Mouse (Mus musculus): ENCODE measurements around the gene Sema6d.

Gene Sema6d

GRCm38 (mm10) chr2:124404631-124405562, 315.1 kb downstream of the Sema6d start:
- no peak for DNase-seq

GRCm38 (mm10) chr2:124408956-124409355, 319.2 kb downstream of the Sema6d start:
- DNase-seq: no peak

DNA sequence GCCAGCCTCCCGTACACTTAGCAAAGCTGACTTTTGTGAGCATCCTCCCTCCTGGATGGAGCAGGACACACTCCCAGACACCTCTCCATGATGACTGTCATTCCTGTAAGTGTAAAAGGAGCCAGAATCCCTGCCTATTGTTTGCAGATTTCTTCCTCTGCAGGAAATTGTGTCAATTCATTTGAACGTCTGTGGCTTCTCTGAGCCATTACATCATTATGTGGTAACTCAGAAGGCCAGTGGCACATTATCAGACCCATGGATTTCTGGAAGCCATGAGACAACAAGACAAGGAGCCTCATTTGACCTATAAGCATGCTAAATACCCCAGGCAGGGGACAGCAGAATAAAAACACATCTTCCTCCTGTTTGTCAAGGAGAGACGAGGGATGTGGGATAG, 327.0 kb downstream of the Sema6d start:
- no peak for DNase-seq

- DNase-seq: no peak
These were observed 328.6 kb downstream of the Sema6d start for GRCm38 (mm10) chr2:124418319-124418718.

DNA sequence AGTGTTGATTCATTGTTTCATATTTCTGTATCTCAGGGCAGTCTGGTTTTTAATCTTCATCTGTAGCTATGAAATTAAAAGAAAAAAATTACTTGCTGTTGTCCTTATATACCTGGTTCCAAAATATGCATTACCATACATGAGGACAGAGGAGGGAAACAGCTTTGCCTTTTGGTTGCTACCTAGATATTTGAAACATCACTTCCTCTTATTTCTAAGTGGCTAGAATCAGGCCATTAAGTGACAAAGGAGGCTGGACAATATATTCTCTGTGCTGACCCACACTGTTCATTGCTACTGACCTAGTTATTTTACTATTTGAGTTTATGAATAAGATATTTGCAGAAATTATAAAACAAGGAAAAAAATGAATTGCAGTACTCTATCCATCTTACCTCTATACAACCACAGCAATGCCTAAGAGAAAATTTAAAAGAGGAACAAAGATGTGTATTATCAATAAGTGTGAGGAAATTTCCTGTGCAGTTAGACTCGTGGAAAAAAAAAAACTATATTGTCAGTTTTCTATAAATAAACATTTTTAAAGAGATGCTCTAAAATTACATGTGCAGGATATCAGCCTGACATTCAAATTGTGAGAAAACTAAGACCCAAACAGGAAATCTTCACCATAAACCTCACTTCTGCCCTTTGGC, 330.5 kb downstream of the Sema6d start:
- DNase-seq: no peak

DNA sequence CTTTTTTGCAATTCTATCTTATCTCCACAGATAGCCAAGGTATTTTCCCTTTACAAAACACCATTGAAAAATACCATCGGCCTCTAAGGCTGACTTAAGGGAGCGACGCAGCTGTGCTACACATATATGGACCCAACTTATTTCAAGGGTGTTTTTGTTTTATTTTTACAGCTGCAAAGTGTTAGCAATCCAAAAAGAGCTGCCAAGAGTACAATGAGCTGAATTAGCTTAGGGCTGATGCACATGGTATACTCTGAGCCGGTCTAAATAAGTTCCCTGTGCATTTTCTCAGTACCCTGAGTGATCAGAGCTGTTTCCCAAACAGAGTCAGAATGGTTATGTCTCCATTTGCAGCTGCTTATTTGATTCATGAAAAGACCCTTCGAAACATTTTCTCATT, 340.0 kb downstream of the Sema6d start:
- DNase-seq: no peak

DNA sequence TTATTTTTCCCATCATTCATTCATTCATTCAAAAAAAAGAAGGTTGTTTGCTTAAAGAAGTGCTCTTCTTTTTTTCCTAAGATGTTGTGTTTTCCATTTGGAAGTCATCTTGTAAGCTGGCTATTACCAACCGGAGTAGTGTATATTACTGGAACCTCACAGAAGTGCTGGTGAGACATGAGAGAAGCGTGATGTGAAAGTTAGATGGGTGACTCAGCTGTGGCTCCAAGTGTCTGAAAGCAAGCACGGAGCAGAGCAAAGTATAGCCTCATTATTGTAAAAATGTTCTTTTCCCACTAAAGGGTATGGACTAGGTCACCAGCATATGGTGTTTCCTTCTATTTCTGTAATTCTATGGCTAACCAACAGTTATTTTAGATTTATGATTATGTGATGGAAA, 340.9 kb downstream of the Sema6d start:
- DNase-seq: no peak

DNA sequence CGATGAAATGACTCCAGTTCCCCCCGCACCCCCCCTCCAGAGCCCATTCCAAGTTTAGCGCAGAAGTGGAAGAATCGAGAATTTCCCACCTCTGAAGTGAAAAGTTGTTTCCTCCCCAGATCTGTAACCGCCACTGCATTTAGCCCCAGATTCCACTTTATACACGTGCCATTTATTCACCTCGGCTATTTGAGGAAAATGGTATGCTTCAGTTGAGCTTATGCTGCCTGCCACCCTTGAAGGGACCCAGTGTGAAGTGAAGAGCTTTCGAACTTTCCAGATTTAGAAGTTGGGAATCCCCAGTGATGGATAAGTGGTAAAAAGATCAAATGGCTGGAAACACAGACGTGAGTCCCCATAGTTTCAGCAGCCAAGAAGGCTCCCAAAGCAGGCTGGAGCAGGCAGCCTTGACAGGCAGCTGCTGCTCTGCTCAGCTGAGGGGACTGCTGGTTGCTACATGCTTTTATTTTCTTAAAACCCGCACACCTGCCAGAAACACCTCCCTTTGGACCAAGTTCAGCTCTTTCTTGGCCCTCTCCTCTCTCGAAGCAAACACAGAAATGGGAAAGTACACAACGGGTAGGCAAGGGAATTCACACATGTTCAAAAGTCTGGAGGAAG, 345.7 kb downstream of the Sema6d start:
- DNase-seq: no peak

- DNase-seq: no peak
These were observed 346.9 kb downstream of the Sema6d start for GRCm38 (mm10) chr2:124436704-124437103.

- no peak for DNase-seq
These were observed 354.4 kb downstream of the Sema6d start for GRCm38 (mm10) chr2:124444199-124444598.

DNA sequence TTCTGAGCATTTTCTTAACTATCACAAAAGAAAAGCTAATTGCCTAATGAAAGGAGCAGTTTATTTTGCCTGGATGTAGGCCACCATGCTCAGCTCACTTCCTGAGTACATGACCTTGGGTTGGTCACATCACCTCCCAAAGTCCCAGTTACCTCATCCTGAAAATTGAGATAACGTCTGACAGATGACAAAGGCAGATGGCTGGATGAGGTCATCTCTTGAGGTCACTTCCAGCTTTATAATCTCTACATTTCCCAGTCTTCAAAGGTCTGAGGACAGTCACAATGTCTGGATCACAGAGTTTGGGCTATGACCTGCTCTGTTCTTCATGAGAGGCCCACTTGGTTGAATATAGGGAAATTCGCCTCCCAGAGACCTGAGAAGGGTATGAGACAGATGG, 366.1 kb downstream of the Sema6d start:
- no peak for DNase-seq

GRCm38 (mm10) chr2:124456999-124457398, 367.2 kb downstream of the Sema6d start:
- no peak for DNase-seq

DNA sequence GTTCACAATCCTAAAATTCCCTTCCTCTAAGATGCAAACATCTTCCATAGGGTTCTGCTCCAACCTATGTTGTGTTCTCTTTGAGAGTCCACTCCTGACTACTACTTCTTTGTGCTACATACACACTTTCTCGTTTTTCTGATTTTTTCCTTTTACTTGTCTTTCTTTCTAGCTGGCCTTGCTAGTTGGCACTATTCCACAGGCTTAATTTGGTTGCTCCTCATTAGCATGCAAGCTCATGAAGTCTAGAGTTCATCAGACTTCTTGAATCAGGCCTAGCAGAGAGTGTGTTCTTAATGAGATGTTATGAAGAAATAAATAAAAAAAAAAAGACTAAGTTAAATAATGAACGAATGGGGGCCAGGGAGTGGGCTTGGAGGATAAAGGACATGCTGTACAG, 368.3 kb downstream of the Sema6d start:
- no peak for DNase-seq

- DNase-seq: no peak
These were observed 371.2 kb downstream of the Sema6d start for GRCm38 (mm10) chr2:124460956-124461355.

- DNase-seq: no peak
These were observed 371.6 kb downstream of the Sema6d start for GRCm38 (mm10) chr2:124461378-124461851.

DNA sequence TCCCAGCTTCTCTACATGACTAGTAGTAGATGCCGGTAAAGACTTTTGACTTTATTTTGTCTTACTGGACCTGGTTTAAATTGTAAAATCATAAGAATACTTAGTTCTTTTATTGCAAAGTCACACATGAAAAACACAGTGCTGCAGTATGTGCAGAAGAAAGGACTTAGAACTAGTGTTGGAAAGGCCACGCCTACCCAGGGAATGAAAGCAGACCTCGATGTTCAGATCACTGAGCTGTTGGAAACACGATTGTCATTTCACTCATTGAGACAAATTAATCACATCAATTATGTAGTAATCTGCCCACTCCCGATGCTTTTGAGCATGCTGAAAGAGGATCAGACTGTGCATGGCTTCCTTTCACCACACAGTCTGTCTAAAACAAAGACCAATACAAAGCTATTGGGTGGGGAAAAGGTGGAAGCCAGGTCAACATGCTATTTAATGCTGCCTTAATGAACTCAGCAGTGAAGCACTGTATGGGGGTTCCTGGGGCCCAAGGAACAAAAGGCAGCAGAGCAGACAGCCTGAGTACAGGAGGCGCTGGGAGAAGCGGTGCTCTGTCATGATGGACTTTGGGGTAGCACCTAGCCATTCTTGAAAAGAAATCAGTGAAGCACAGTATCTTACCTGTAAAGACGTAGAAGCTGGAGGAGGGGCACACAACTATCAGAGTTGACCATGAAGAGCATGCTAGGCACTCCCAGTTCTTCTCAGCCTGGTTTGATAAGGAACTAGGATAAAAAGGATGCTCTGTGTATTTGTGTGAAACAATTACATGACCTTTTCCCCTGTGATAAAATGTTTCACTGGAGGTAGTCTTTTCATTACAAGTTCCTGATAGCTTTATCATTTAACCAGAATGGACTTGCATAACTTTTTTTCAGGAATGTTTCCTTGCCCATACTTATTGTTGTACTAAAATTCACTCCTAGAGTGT, 375.5 kb downstream of the Sema6d start:
- DNase-seq: no peak

DNA sequence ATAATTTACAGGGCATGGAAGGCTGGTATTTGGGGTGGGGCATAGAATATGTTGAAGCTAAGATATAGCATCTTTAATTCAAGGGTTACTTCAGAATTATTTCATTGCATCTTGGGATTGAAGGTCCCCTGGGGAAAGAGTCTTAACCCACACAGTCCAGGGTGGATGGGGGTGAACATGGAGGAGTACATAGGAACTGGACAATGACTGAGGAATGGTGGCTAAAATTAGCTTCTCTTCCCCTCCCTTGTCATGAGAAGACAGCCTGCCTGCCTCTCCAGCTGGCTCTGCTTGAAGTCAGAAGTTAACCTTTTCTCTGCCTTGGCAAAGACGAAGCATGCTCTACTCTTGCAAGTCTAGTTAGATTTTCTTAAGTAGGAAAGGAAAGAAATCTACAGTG, 377.7 kb downstream of the Sema6d start:
- DNase-seq: no peak

DNA sequence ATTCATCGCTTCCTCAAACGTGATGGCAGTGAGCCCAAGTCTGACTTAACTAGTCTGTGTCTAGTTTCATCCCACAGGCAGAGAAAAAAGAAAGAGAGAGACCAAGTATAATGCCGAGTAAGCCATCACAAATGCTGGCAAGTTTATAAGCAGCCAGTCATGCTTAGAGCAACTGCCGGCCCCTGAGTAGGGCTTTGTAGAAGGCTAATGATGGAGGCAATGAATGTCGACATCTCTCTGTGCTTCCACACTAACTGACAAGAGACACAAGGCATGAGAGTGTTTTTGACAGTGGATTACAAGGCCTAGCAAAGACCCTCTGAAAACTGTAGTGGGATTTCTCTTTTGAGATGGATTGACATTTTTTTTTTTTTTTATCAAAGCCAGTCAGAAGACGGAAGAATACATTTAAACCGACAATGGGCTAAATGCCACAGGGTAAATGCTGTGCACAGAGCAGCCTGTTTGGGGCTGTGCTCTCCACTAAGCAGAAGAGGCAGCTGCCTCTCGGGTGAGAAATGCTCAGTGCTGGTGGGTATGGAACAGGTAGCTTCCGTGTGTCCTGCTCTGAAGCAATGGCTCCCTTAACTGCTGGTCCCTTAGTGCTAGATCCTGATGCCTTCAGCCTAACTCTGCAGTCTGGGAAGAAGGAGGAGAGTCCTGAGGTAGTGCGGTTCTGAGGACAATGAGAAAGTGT, 380.7 kb downstream of the Sema6d start:
- DNase-seq: no peak

- no peak for DNase-seq
These were observed 383.1 kb downstream of the Sema6d start for GRCm38 (mm10) chr2:124472674-124473507.

DNA sequence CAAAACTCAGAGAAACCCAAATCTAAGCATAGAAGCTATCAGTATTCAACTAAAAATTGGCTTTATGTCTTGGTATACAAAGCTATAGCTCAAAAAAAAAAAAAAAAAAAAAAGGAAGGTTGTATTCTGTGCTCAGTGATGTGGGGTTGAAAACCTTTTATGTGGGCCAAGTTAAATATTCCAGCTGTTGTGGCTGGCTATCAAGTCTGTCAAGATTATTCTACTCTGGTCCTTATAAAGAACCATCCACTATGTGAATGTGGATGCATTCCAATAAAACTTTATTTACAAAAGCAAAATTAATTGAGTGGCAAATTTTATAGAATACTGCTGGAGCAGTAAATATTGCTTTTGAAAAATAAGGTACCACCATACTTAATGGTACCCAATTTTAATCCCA, 388.1 kb downstream of the Sema6d start:
- no peak for DNase-seq

GRCm38 (mm10) chr2:124478526-124478925, 388.8 kb downstream of the Sema6d start:
- DNase-seq: no peak

Data from cerebellum, adult 9-11 months (tissue).